Mouse (Mus musculus) midbrain, postnatal 0 days (tissue): ENCODE data around the gene Pfn2. TPM values are rescaled to one million over a fixed set of nuclear protein-coding genes. Genes with fewer than 3 reads are reported as not detected.

ENCODE experiments used
- ATAC-seq: fragments of 200-750 bp; cut with Nextera tagmentation; 2 replicates; pipeline ENCODE4 v1.8.0; 2017; ENCODE audit warnings: moderate number of reproducible peaks, mild to moderate bottlenecking, moderate TSS enrichment, moderate library complexity; ENCODE audit not compliant: low FRiP score
- DNase-seq: peaks from one replicate; pipeline ENCODE4 v3.0.0-alpha.2; 2015; ENCODE audit warnings: low spot score
- H3K27ac ChIP-seq: fragments of 300-500 bp; sonication (generic); 2 replicates; pipeline ENCODE4 v1.5.1; 2014; ENCODE audit warnings: low read depth, mild to moderate bottlenecking, low read length, mixed read lengths
- H3K27me3 ChIP-seq: fragments of 300-500 bp; sonication (generic); 2 replicates; pipeline ENCODE4 v1.6.1; 2014; ENCODE audit warnings: low read length, control low read depth, mixed read lengths; ENCODE audit not compliant: insufficient read depth
- H3K36me3 ChIP-seq: fragments of 300-500 bp; sonication (generic); 2 replicates; pipeline ENCODE4 v1.6.1; 2014; ENCODE audit warnings: low read length, control low read depth, mixed read lengths; ENCODE audit not compliant: insufficient read depth
- H3K4me1 ChIP-seq: fragments of 300-500 bp; sonication (generic); 2 replicates; pipeline ENCODE4 v1.6.1; 2014; ENCODE audit warnings: mild to moderate bottlenecking, control low read depth, antibody characterized with exemption, low read length, mixed read lengths; ENCODE audit not compliant: insufficient read depth
- H3K4me2 ChIP-seq: fragments of 300-500 bp; sonication (generic); 2 replicates; pipeline ENCODE4 v1.6.1; 2014; ENCODE audit warnings: low read depth, mild to moderate bottlenecking, low read length, mixed read lengths; ENCODE audit not compliant: poor library complexity, severe bottlenecking
- H3K4me3 ChIP-seq: fragments of 300-500 bp; sonication (generic); 2 replicates; pipeline ENCODE4 v1.5.1; 2014; ENCODE audit warnings: low read depth, mild to moderate bottlenecking, low read length, moderate library complexity
- H3K9ac ChIP-seq: fragments of 300-500 bp; sonication (generic); replicated peaks from 2 replicates; pipeline ENCODE4 v1.6.1; 2014; ENCODE audit warnings: mild to moderate bottlenecking, low read length, moderate library complexity, mixed read lengths; ENCODE audit not compliant: poor library complexity, severe bottlenecking
- H3K9me3 ChIP-seq: fragments of 300-500 bp; sonication (generic); 2 replicates; pipeline ENCODE4 v1.6.1; 2016; ENCODE audit warnings: low read length, control low read depth
- CTCF ChIP-seq: IDR thresholded peaks from 2 replicates; pipeline ENCODE4 v1.5.1; 2016; ENCODE audit warnings: antibody characterized with exemption, mild to moderate bottlenecking
- WGBS: fragments of 180-500 bp; shearing (Covaris S2); extraction: QIAGEN DNeasy Blood & Tissue Kit; methylation state at CpG from one replicate; pipeline ENCODE4 v1.1.7; 2014; 5-methylcytosine and 5-hydroxymethylcytosine counted together
- polyA plus RNA-seq: library from polyadenylated mRNA; unstranded; fragments of >200 nt; fragmentation: Nextera tagmentation; extraction: Ambion mirVana; gene quantifications from 2 replicates; pipeline ENCODE4 v1.2.1, GENCODE M21; 2015
- total RNA-seq: library from RNA; depleted of rRNA; stranded (reverse); fragments of >200 nt; gene quantifications from 2 replicates; pipeline ENCODE4 v1.2.3, GENCODE M21; 2014; rRNA removed

The Pfn2 gene
- total RNA-seq: 477 and 535 TPM in 2 replicates
- 754 and 772 TPM in 2 replicates for polyA plus RNA-seq

DNA sequence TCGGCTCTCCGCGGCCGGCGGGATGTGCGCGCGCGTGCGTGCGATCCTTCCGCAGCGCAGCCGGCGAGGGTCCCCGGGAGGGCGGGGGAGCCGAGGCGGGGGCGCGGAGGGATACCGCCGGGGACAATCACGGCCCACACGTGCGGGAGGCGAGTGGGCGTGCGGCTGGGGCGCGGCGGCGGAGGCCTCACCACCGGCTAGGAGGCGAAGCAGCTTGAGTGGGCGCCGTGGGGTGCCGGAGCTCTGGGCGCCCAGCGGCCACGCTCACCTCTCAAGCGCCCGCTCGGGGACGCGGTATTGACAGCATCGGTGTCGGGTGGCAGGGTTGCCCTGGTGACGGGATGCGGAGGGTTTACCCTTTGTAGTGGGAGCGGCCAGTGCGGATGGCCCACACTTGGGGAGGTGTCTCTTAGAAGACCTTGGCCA is at the start of gene Pfn2:
Gene Pfn2, minus strand, starts transcription at position 320 of the 426 bp plus-strand sequence.
- peak within 1 kb of the TSS; percentile 100 for H3K4me3 ChIP-seq
- DNase-seq: peak; percentile 91
- peak within 1 kb of the TSS; percentile 100 for H3K27ac ChIP-seq
- 0 out of 2 replicates have a peak, but pooled peaks cover 5% of the 10 kb centered on the region for H3K4me1 ChIP-seq
- 4% methylated on average over 50 of the region's 52 CpGs for WGBS
- peak within 1 kb of the TSS; percentile 51 for H3K4me2 ChIP-seq
- peak within 1 kb of the TSS; percentile 100 for H3K9ac ChIP-seq
- peaks cover 2% of the 10 kb centered on the region; the same call in 1 of the 2 replicates for H3K36me3 ChIP-seq
- no peaks in the 10 kb centered on the region for H3K9me3 ChIP-seq
- no peaks in the 10 kb centered on the region for H3K27me3 ChIP-seq
- no peak for TF ChIP-seq CTCF
- ATAC-seq: peak; percentile 91

- Histone ChIP-seq H3K4me3 (no peak overlapping the region), H3K36me3 (no peaks in the 10 kb centered on the region), H3K27ac (no peak overlapping the region), H3K27me3 (no peaks in the 10 kb centered on the region), H3K9ac (no peak overlapping the region), H3K4me1 (no peaks in the 10 kb centered on the region), H3K9me3 (no peaks in the 10 kb centered on the region), H3K4me2 (no peak overlapping the region)
- no peak for ATAC-seq
- no peak for TF ChIP-seq CTCF
- DNase-seq: no peak
- 79% methylated on average over 3 of the region's 3 CpGs for WGBS
Observed at GRCm38 (mm10) chr3:57882945-57883344, 35.1 kb upstream of the Pfn2 start.

DNA sequence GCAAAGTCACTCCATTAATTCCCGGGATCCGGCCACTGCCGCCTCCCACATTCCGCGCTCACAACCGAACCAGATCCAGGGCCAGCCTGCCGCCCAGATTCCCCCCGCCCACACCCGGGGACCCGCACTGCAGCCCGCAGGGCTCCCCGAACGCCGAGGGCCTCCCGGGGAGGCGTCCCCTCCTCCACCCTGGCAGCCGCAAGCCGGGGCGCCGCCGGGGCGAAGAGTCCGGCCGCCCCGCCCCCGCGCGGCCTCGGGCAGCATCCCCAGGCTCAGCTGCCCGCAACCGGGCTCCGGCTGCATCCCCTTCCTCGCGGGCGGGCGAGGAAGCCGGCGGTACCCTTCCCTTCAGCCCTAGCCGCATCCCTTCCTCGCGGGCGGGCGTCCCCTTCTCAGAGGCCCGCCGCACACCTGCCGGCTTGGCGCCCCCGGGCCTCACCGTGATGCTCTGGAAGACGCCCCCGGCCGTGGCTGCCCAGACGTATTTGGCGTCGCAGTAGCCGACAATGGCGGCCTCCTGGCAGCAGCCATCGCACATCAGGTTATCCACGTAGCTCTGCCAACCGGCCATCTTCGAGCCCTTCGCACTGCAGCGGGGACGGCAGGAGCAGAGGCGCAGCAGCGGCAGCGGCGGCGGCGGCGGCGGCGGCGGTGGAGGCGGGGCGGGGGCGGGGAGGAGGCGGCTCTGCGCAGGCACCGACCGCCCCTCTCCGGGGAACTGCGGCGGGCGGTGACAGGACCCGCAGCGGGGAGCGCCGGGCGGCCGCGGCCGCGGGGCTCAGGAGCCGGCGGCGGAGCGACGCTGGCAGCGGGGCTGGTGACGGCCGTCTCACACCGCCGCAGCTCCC is 743 bp downstream of the Pfn2 start:
- under 1% methylated on average over 47 of the region's 104 CpGs for WGBS

DNA sequence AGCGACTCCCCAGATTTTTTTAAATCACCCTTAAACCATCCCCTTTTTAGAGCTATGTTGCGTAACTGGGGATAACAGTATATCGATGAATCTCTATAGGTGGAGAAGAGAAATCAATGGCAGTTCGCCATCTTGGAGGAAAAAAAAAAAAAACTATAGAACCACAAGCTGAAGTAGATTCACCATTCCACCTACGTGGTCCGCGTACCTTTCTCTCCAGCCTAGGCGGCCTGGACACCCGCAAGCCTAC is 1.3 kb downstream of the Pfn2 start:
- peaks cover 9% of the 10 kb centered on the region for H3K36me3 ChIP-seq
- H3K27me3 ChIP-seq: no peaks in the 10 kb centered on the region
- H3K27ac ChIP-seq: peak overlapping the region; percentile 100
- peak overlapping the region; percentile 100 for H3K9ac ChIP-seq
- no peaks in the 10 kb centered on the region for H3K9me3 ChIP-seq
- TF ChIP-seq CTCF: no peak
- 0 out of 2 replicates have a peak, but pooled peaks cover 5% of the 10 kb centered on the region for H3K4me1 ChIP-seq
- H3K4me2 ChIP-seq: peak overlapping the region; percentile 51
- ATAC-seq (no peak), DNase-seq (peak; percentile 73)
- peak overlapping the region; percentile 100 for H3K4me3 ChIP-seq
- WGBS: 0% methylated on average over 9 of the region's 9 CpGs

More for the DNA sequence above, 743 bp downstream of the Pfn2 start:
- TF ChIP-seq CTCF: no peak
- peak overlapping the region; percentile 100 for H3K27ac ChIP-seq
- peak overlapping the region; percentile 100 for H3K9ac ChIP-seq
- DNase-seq (no peak), ATAC-seq (peak; percentile 90)
- H3K4me2 ChIP-seq: peak overlapping the region; percentile 51
- 0 out of 2 replicates have a peak, but pooled peaks cover 5% of the 10 kb centered on the region for H3K4me1 ChIP-seq
- H3K4me3 ChIP-seq: peak overlapping the region; percentile 100
- H3K9me3 ChIP-seq: no peaks in the 10 kb centered on the region
- no peaks in the 10 kb centered on the region for H3K27me3 ChIP-seq
- H3K36me3 ChIP-seq: peaks cover 8% of the 10 kb centered on the region

DNA sequence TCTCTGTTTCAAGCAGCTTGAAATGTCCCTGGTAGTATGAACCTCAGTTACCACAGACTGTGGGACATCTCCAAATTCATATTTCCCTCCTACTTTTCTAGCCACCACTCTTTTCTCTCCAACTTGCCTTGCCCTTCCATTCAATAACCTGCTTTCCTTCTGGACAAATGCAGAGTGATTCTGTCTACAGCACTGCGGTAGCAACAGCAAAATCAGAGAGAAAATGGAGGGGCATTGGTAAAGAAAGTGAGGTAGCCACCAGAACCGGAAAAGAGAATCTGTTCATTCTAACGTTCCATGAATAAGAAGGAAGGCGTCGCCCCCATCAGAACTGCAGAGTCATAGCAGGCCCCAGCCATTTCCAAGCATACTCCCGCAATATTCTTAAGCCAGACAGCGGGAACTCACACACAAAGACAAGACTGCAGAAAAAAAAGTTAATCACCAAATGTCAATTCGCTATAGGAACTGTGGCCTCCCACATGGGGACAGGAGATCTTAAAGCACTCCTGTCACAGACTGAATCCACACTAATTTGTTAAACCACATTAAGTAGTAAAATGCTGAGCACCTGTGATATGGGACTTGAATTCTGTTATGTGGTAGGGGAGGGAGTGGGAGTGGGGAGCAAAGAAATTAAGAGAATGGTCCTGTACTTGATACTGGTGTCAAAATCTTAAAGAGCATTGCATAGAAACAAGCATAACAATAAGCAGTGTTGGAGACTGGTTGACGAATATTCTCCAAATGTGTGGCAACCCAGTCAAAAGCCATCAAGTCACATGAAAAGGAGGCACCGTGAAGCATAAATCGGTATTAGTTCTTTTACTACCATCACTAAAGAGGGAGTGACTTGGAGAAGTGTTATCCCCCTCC is 1.9 kb downstream of the Pfn2 start:
- Histone ChIP-seq H3K9ac (peak overlapping the region; percentile 100), H3K27me3 (no peaks in the 10 kb centered on the region), H3K4me1 (0 out of 2 replicates have a peak, but pooled peaks cover 5% of the 10 kb centered on the region), H3K4me2 (peak overlapping the region; percentile 51), H3K27ac (peak overlapping the region; percentile 100), H3K9me3 (no peaks in the 10 kb centered on the region), H3K4me3 (peak overlapping the region; percentile 100), H3K36me3 (peaks cover 9% of the 10 kb centered on the region)
- ATAC-seq (no peak), DNase-seq (peak; percentile 76)
- peak; percentile 51 for TF ChIP-seq CTCF
- WGBS: 3% methylated on average over 11 of the region's 11 CpGs
